Mouse (Mus musculus) myocyte (in vitro differentiated cells): ENCODE measurements at regions not wholly inside any gene's neighbourhood (a gene's known extent, or its start where the extent isn't known, plus 50 kb on each side); places are given as distances from the start of the nearest gene placed in this dataset.

Experiments used
- CEBPB ChIP-seq: IDR thresholded peaks from 2 replicates; pipeline ENCODE4 v1.6.1; 2011; ENCODE audit warnings: mild to moderate bottlenecking, moderate library complexity; ENCODE audit not compliant: poor library complexity, insufficient read depth, severe bottlenecking
- E2F4 ChIP-seq: IDR thresholded peaks from one replicate; pipeline ENCODE4 v1.6.1; 2011; ENCODE audit warnings: mild to moderate bottlenecking, control low read depth, moderate library complexity; ENCODE audit not compliant: insufficient read depth
- MYOG ChIP-seq, 3 experiments: IDR thresholded peaks; one replicate each; pipeline ENCODE4 v1.6.1; 2011; ENCODE audit warnings: control low read depth in 2 of 3, low read depth in 2 of 3, mild to moderate bottlenecking in 2 of 3; ENCODE audit not compliant: insufficient read length in 2 of 3, control insufficient read depth in 1 of 3, insufficient read depth in 1 of 3
- POLR2A ChIP-seq: IDR thresholded peaks from one replicate; pipeline ENCODE4 v1.6.1; 2011; ENCODE audit warnings: low read depth, mild to moderate bottlenecking, control low read depth, moderate library complexity; ENCODE audit not compliant: insufficient read length
- POLR2AphosphoS2 ChIP-seq: IDR thresholded peaks from one replicate; pipeline ENCODE4 v1.6.1; 2011; ENCODE audit warnings: low read depth, control low read depth; ENCODE audit not compliant: insufficient read length
- REST ChIP-seq: IDR thresholded peaks from one replicate; pipeline ENCODE4 v1.6.1; 2011; ENCODE audit warnings: mild to moderate bottlenecking, control low read depth, moderate library complexity; ENCODE audit not compliant: insufficient read depth, insufficient read length
- TCF12 ChIP-seq: IDR thresholded peaks from one replicate; pipeline ENCODE4 v1.6.1; 2011; ENCODE audit warnings: mild to moderate bottlenecking, control low read depth; ENCODE audit not compliant: poor library complexity, insufficient read depth, severe bottlenecking
- TCF3 ChIP-seq: IDR thresholded peaks from one replicate; pipeline ENCODE4 v1.6.1; 2011; ENCODE audit warnings: low read depth, control low read depth; ENCODE audit not compliant: insufficient read length
- USF1 ChIP-seq: IDR thresholded peaks from one replicate; pipeline ENCODE4 v1.6.1; 2011; ENCODE audit warnings: low read depth, mild to moderate bottlenecking, control low read depth, moderate library complexity

GRCm38 (mm10) chr17:50442062-50442461, 67.1 kb upstream of the Plcl2 start:
- TF ChIP-seq POLR2A (no peak), CEBPB (no peak), MYOG (IDR thresholded peaks at IDR 0.05; ENCODE audit: control insufficient read depth in 1 of 3, insufficient read depth in 1 of 3, insufficient read length in 2 of 3, low read depth in 2 of 3) (no peak), TCF12 (no peak), POLR2AphosphoS2 (no peak), E2F4 (no peak), USF1 (no peak), TCF3 (no peak), REST (no peak)
